Mouse (Mus musculus): ENCODE measurements around the gene Zfand2a. TPM values are rescaled to one million over a fixed set of nuclear protein-coding genes. Genes with fewer than 3 reads are reported as not detected.

Gene Zfand2a
- polyA plus RNA-seq, 1 experiment from 2014 or later: 13.2 TPM

DNA sequence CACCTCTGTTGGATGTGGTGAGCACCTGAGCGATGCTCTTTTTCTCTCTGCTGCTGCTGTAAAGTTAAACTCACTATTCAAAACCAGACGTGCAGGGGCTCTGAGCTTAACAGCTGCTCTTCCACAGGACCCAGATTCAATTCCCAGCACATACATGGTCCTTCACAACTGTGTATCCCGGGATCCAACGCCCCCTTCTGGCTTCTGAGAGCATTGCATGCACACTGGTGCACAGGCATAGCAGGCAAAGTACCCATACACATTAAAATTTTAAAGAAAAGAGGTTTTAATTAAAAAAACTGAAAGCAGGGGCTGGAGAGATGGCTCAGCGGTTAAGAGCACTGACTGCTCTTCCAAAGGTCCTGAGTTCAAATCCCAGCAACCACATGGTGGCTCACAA, 12.6 kb upstream of the Zfand2a start:
- Histone ChIP-seq H3K36me3 (no peaks in the 10 kb centered on the region), H3K27me3 (peaks cover 22% of the 10 kb centered on the region), H3K4me1 (peaks cover 20% of the 10 kb centered on the region), H3K4me2 (no peak overlapping the region), H3K4me3 (replicated peaks) (no peak overlapping the region), H3K9me3 (replicated peaks) (no peaks in the 10 kb centered on the region), H3K27ac (no peak overlapping the region), H3K9ac (no peak overlapping the region)
- WGBS: 55% methylated on average over 5 of the region's 5 CpGs
- ATAC-seq (replicated peaks; ENCODE audit: low FRiP score): no peak

DNA sequence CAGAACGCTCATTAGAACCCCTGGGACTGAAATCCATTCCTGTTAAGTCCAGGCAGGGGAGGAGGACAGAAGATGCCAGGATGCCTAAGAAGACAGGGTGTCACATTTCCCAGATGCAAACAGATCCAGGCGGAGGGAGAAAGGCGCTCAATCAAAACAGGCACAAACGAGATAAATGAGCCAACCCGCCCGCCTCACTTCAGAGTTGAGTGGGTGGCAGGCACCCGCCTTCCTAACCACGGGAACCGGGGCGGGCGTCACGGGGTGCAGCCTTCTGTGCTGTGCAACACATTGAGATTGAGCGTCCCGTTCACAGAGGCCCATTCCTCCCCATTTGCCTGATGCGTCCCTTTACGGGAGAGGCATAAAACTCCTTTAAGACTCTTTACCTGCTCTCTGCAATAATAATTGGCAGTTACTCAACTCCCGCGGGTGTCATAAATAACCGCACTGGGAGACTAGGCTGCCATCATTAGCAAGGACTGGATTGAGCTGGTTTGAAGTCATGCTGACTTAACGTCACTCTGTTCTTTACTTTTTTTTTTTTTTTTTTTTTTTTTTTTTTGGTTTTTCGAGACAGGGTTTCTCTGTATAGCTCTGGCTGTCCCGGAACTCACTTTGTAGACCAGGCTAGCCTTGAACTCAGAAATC, 10.8 kb upstream of the Zfand2a start:
- peak; percentile 77 for ATAC-seq (replicated peaks; ENCODE audit: low FRiP score)
- Histone ChIP-seq H3K9me3 (replicated peaks) (no peaks in the 10 kb centered on the region), H3K27me3 (peaks cover 27% of the 10 kb centered on the region), H3K36me3 (no peaks in the 10 kb centered on the region), H3K9ac (no peak overlapping the region), H3K4me3 (replicated peaks) (no peak overlapping the region), H3K27ac (peak overlapping the region; percentile 70), H3K4me1 (peaks cover 20% of the 10 kb centered on the region), H3K4me2 (peak overlapping the region; percentile 38)
- 15% methylated on average over 22 of the region's 22 CpGs for WGBS

DNA sequence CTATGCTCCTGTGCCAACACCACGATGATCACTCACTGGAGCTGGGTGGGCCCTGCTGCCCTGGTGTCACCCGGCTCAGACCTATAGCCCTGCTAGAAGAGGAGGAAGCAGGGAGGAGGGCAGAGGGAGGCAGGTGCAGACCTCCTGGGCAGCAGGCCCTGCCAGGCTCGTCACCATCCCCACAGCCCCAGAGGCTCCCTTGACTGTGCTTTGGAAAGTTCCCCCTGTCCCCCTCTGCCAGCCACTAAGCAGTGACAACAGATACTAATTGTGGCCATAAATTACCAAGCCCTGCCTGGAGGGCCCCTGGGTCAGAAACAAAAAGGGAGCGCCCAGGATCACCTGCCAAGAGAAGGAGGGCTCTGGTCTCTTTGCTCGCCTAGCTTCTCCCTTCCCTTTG, 9.3 kb upstream of the Zfand2a start:
- 22% methylated on average over 5 of the region's 5 CpGs for WGBS
- H3K4me1 ChIP-seq: peaks cover 20% of the 10 kb centered on the region
- peak; percentile 61; the same call in 1 of the 2 replicates for ATAC-seq (replicated peaks; ENCODE audit: low FRiP score)
- H3K27me3 ChIP-seq: peaks cover 27% of the 10 kb centered on the region
- no peak overlapping the region for H3K4me3 ChIP-seq (replicated peaks)
- peak overlapping the region; percentile 63 for H3K27ac ChIP-seq
- H3K36me3 ChIP-seq: no peaks in the 10 kb centered on the region
- H3K9me3 ChIP-seq (replicated peaks): no peaks in the 10 kb centered on the region
- H3K4me2 ChIP-seq: no peak overlapping the region
- H3K9ac ChIP-seq: no peak overlapping the region

DNA sequence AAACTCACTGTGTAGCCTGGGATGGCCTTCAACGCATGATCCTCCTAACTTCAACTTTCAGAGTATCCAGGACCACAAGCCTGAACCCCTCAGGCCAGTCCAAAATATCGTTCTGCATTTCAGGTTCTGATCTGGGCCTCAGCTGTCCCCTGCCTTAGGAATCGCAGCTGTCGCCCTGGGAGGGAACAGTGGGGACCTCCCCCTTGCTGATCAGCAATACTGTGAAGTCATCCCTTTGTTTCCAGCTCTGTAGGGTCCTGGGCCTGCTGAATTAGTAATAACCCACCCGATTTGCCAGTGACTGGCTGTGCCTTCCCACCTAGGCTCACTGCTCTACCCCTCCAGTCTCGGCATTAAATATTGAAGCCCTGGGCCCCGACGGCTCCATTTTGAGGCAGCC, 7.0 kb upstream of the Zfand2a start:
- H3K9ac ChIP-seq: no peak overlapping the region

DNA sequence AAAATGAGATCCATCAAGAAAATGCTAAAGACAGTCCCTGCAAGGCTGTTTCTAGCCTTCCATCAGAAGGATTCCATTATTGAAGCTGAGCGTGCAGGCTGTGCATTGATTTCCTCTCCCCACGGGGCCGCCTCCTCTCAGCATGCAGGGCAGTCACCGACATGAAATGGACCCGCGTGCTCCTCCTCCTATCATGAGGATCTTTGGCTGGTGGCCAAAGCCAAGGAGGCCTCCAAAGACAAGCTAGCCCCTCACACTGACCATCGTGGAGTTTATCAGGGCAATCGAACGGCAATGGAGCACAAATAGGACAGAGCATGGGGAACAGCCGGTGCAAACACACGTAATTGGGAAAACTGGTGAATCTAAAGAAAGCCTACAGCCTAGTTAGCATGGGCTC, 5.8 kb upstream of the Zfand2a start:
- Histone ChIP-seq H3K27ac (no peak overlapping the region), H3K4me1 (peaks cover 15% of the 10 kb centered on the region), H3K36me3 (no peaks in the 10 kb centered on the region), H3K9me3 (replicated peaks) (peaks cover 4% of the 10 kb centered on the region; the same call in 1 of the 2 replicates), H3K4me2 (no peak overlapping the region), H3K27me3 (peaks cover 21% of the 10 kb centered on the region), H3K9ac (no peak overlapping the region), H3K4me3 (replicated peaks) (no peak overlapping the region)
- no peak for ATAC-seq (replicated peaks; ENCODE audit: low FRiP score)
- 77% methylated on average over 11 of the region's 11 CpGs for WGBS

More for the DNA sequence above, 7.0 kb upstream of the Zfand2a start:
- peaks cover 22% of the 10 kb centered on the region for H3K27me3 ChIP-seq
- no peak overlapping the region for H3K4me3 ChIP-seq (replicated peaks)
- peaks cover 20% of the 10 kb centered on the region for H3K4me1 ChIP-seq
- H3K27ac ChIP-seq: no peak overlapping the region
- H3K9me3 ChIP-seq (replicated peaks): peaks cover 3% of the 10 kb centered on the region; the same call in 1 of the 2 replicates
- ATAC-seq (replicated peaks; ENCODE audit: low FRiP score): no peak
- 59% methylated on average over 8 of the region's 8 CpGs for WGBS
- no peak overlapping the region for H3K4me2 ChIP-seq
- H3K36me3 ChIP-seq: no peaks in the 10 kb centered on the region

DNA sequence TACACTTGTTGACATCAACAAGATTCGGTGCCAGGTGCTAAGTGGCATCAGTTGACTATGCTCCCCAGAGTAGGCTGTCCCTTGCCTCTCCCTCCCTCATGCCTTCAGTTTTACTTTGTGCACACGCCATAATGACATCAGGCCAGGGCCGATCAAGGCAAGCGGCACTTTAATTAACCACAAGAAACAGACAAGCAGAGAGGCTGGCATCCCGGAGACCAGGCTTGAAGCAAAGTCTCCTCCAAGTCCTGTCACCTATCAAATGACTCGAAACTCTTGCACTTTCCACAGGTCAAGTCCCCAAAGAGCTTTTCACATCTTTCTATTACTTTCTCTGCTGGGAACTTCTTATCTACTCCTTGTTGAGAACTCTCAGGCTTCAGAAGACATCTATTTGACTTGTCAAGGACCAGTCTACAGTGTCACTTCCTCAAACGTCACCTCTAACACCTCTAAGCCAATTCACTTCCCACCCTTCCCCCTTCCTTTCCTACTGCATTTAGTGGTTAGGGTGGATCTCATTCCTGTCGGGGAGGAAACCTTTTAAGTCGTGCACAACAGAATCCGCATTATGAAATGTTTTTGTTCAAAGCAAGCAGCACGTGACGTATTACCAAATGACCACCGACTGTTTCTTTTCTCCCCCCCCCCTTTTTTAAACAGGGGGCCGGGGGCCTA, 1.0 kb downstream of the Zfand2a start:
- Histone ChIP-seq H3K4me2 (peak overlapping the region; percentile 88), H3K27me3 (no peaks in the 10 kb centered on the region), H3K4me1 (peaks cover 18% of the 10 kb centered on the region), H3K9ac (peak overlapping the region; percentile 80), H3K36me3 (peaks cover 41% of the 10 kb centered on the region), H3K27ac (no peak overlapping the region), H3K4me3 (replicated peaks) (peak overlapping the region; percentile 91), H3K9me3 (replicated peaks) (peaks cover 4% of the 10 kb centered on the region; the same call in 1 of the 2 replicates)
- ATAC-seq (replicated peaks; ENCODE audit: low FRiP score): no peak
- 55% methylated on average over 14 of the region's 14 CpGs for WGBS

DNA sequence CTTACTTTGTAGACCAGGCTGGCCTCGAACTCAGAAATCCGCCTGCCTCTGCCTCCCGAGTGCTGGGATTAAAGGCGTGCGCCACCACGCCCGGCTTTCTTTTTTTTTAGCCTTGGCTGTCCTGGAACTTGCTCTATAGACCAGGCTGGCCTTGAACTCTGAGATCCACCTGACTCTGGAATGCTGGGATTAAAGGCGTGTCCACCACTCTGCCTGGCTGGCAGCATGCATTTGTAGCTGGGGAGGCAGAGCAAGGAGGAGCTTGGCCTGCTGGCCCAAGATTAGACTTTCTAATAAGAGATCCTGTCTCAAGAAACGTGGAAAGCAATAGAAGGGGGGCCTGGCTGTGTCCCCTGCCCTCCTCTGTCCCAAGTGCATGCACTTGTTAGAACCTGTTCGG, 3.9 kb downstream of the Zfand2a start:
- no peaks in the 10 kb centered on the region for H3K9me3 ChIP-seq (replicated peaks)
- H3K9ac ChIP-seq: no peak overlapping the region
- H3K36me3 ChIP-seq: peaks cover 70% of the 10 kb centered on the region
- H3K27me3 ChIP-seq: no peaks in the 10 kb centered on the region
- no peak overlapping the region for H3K4me2 ChIP-seq
- no peak overlapping the region for H3K27ac ChIP-seq
- H3K4me1 ChIP-seq: peaks cover 21% of the 10 kb centered on the region
- ATAC-seq (replicated peaks; ENCODE audit: low FRiP score): no peak
- H3K4me3 ChIP-seq (replicated peaks): no peak overlapping the region
- WGBS: 91% methylated on average over 10 of the region's 10 CpGs

DNA sequence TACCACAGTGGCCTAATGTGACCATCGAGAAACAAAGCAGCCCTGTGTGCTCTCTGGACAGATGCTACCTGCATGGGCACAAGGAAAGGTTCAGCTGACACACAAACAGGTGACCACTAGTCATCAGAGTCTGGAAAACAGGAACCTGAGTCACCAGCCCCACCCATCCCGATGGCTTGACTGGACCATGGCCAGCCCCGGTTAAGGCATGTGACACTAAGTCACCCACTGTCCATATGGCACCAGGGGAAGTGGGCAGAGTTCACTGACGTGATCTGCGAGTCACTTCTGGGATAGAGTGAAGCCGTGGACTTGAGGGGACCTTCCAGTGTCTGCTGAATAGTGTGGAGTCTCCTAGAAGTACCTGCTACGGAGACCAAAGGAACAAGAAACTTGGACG, 5.3 kb downstream of the Zfand2a start:
- peaks cover 16% of the 10 kb centered on the region for H3K4me1 ChIP-seq
- H3K4me2 ChIP-seq: no peak overlapping the region
- no peak overlapping the region for H3K4me3 ChIP-seq (replicated peaks)
- no peak overlapping the region for H3K27ac ChIP-seq
- H3K36me3 ChIP-seq: peaks cover 82% of the 10 kb centered on the region
- no peak overlapping the region for H3K9ac ChIP-seq
- H3K9me3 ChIP-seq (replicated peaks): no peaks in the 10 kb centered on the region
- no peak for ATAC-seq (replicated peaks; ENCODE audit: low FRiP score)
- no peaks in the 10 kb centered on the region for H3K27me3 ChIP-seq
- 94% methylated on average over 8 of the region's 8 CpGs for WGBS

DNA sequence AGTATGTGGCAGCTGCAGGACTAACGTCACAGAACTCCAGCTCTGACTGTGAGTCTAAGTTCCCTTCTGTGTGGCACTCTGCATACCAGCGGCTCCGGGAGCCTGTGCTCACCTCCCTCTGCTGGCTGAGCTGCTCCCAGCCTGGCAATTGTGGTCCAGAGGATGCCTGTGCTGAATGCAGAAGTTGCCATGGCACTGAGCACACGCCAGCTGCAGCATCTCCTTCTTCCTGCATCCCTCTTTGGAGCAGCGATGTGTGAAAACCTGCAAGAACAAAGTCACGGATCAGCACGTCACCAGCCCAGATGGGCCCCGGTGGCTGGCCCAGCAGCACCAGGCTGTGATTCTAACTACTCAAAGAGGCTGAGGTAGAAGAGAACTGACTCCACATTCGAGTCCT, 9.6 kb downstream of the Zfand2a start:
- WGBS: 83% methylated on average over 9 of the region's 9 CpGs
- peaks cover 93% of the 10 kb centered on the region for H3K36me3 ChIP-seq

DNA sequence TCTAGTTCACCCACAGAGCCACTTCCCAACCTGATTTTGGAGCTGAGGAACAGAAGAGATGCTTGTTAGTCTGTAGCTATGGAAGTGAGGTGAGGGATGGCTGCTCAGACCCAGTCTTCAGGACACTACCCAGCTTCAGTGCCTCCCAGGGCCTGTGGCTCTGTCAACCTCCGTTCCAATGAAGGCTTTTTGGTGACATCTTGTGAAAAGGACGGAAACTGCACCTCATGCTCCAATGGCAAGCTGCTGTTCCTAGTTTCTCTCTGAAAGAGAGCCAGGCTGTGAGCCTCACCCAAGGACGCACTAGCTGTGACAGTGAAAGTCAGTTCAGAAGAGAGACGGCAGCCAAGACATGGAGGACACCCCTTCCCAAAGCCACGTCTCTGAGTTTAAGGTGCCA, 16.4 kb downstream of the Zfand2a start:
- H3K9me3 ChIP-seq (replicated peaks): no peaks in the 10 kb centered on the region
- no peak overlapping the region for H3K9ac ChIP-seq
- no peak overlapping the region for H3K27ac ChIP-seq
- H3K4me3 ChIP-seq (replicated peaks): no peak overlapping the region
- peaks cover 29% of the 10 kb centered on the region for H3K36me3 ChIP-seq
- no peaks in the 10 kb centered on the region for H3K4me1 ChIP-seq
- peak; percentile 60; the same call in 1 of the 2 replicates for ATAC-seq (replicated peaks; ENCODE audit: low FRiP score)
- WGBS: 49% methylated on average over 5 of the region's 5 CpGs
- H3K4me2 ChIP-seq: no peak overlapping the region
- no peaks in the 10 kb centered on the region for H3K27me3 ChIP-seq

More for the DNA sequence above, 9.6 kb downstream of the Zfand2a start:
- no peak overlapping the region for H3K4me3 ChIP-seq (replicated peaks)
- no peaks in the 10 kb centered on the region for H3K9me3 ChIP-seq (replicated peaks)
- no peaks in the 10 kb centered on the region for H3K27me3 ChIP-seq
- no peak for ATAC-seq (replicated peaks; ENCODE audit: low FRiP score)
- H3K27ac ChIP-seq: no peak overlapping the region
- H3K9ac ChIP-seq: no peak overlapping the region
- no peak overlapping the region for H3K4me2 ChIP-seq
- 0 out of 2 replicates have a peak, but pooled peaks cover 3% of the 10 kb centered on the region for H3K4me1 ChIP-seq

DNA sequence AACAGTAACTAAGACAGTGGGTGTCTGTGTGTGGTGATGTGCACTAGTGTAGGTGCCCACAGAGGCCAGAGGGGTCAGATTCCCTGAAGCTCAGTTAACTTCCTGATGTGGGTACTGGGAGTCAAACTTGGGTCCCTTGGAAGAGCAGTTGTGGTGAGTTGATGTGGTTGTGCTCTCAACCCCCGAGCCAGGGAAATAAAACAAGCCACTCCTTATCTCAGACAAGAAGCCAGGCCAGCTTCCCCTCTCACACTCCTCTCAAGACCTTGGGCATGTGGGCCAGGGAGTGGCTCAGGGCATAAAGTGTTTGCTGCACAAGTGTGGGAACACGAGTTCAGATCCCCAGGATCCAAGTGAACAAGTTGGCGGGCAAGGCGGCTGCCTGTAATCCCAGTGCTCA, 17.5 kb downstream of the Zfand2a start:
- Histone ChIP-seq H3K4me3 (replicated peaks) (no peak overlapping the region), H3K4me2 (no peak overlapping the region), H3K36me3 (peaks cover 17% of the 10 kb centered on the region), H3K27ac (no peak overlapping the region), H3K4me1 (no peaks in the 10 kb centered on the region), H3K27me3 (no peaks in the 10 kb centered on the region), H3K9ac (no peak overlapping the region), H3K9me3 (replicated peaks) (no peaks in the 10 kb centered on the region)
- ATAC-seq (replicated peaks; ENCODE audit: low FRiP score): no peak
- 70% methylated on average over 4 of the region's 4 CpGs for WGBS

DNA sequence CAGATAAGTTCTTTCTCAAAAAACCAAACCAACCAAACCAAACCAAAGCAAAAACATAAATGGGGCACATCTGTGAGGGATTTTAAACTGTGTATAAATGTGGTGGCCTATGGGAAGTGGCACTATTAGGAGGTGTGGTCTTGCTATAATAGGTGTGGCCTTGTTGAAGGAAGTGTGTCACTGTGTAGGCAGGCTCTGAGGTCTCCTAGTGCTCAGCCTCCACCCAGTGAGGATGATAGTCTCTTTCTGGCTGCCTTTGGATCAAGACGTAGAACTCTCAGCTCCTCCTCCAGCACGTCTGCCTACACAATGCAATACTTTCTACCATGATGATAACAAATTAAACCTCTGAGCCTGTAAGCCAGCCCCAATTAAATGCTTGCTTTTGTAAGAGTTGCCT, 18.0 kb downstream of the Zfand2a start:
- WGBS: 77% methylated on average over 2 of the region's 2 CpGs

More for the DNA sequence above, 18.0 kb downstream of the Zfand2a start:
- no peak for ATAC-seq (replicated peaks; ENCODE audit: low FRiP score)
- H3K9me3 ChIP-seq (replicated peaks): no peaks in the 10 kb centered on the region
- H3K27ac ChIP-seq: no peak overlapping the region
- no peak overlapping the region for H3K4me3 ChIP-seq (replicated peaks)
- no peaks in the 10 kb centered on the region for H3K27me3 ChIP-seq
- H3K4me1 ChIP-seq: no peaks in the 10 kb centered on the region
- H3K4me2 ChIP-seq: no peak overlapping the region
- H3K9ac ChIP-seq: no peak overlapping the region
- peaks cover 13% of the 10 kb centered on the region for H3K36me3 ChIP-seq
